Comparison of ENCODE assay signal across 8 mouse cellular contexts in the genomic region with DNA sequence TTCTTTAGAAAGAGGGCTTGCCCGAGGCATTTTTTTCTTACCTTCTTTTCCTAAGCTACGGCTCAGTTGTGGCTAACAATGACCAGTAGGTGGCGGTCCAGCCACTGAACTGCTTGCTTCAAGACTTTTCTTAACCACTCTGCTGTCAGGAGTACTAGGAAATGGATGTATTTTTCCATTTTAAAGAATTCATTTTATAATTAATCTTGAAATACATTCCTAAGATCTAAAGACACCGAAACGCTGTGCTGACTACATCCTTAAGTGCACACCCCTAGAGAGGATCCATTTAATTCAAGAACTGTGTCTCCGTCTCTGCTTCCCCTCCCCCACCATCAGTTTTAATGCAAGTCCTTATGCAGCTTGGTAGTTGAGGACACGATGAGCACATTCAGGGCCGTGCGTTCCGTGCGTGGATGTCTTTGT.
A peak's percentile ranks its signal among the peaks of the same experiment; 100 is the strongest.
DNase-seq lines count a peak whose midpoint lies in the region; ATAC-seq and TF ChIP-seq lines count a peak whose summit lies in the region.

No protein-coding gene starts in this region.

- TF ChIP-seq CTCF in spleen, adult 2 months (IDR thresholded peaks at IDR 0.05; ENCODE audit: extremely low read depth, insufficient read depth, insufficient read length, insufficient replicate concordance): peak; percentile 2; the same call in 1 of the 2 replicates
- peak; percentile 90 for TF ChIP-seq CTCF in gastrocnemius, adult 2 months (IDR thresholded peaks at IDR 0.05)

- H3K36me3 ChIP-seq in spleen, adult 2 months (ENCODE audit: control insufficient read depth, insufficient read depth, low read length): no peaks in the 10 kb centered on the region
- H3K36me3 ChIP-seq in intestine, embryonic 16.5 days (ENCODE audit: control insufficient read depth, insufficient read depth, low read length): no peaks in the 10 kb centered on the region
- no peaks in the 10 kb centered on the region for H3K36me3 ChIP-seq in midbrain, embryonic 10.5 days

- intact Hi-C loops in gastrocnemius, adult 2 months (cut with DNase I): loop anchor here (2.0 to 5.0 kb wide), 2 partner anchors 277 to 362 kb away; a partner anchor contains a TSS
- intact Hi-C loops in left cerebral cortex, postnatal 14 days (cut with DNase I): loop anchor here (2.0 to 5.0 kb wide), 3 partner anchors 233 to 364 kb away; a partner anchor contains a TSS

- H3K27ac ChIP-seq in spleen, adult 2 months (ENCODE audit: insufficient read depth, low read length): no peak overlapping the region
- H3K27ac ChIP-seq in gastrocnemius, adult 2 months: no peak overlapping the region
- H3K27ac ChIP-seq in intestine, embryonic 16.5 days (ENCODE audit: low read length): no peak overlapping the region
- no peak overlapping the region for H3K27ac ChIP-seq in midbrain, embryonic 10.5 days (replicated peaks)

- DNase-seq in spleen, adult 2 months (ENCODE audit: low read depth in 1 of 2, low spot score in 2 of 2): no peak
- DNase-seq in spleen, postnatal 36 days (ENCODE audit: low spot score in 2 of 2): no peak
- peak; percentile 31 to 47 for DNase-seq in cerebellum, postnatal 36 days
- DNase-seq in gastrocnemius, adult 2 months: peak; percentile 65
- DNase-seq in left cerebral cortex, postnatal 14 days (ENCODE audit: low spot score in 2 of 2): peak; percentile 81
- peak; percentile 67 for DNase-seq in midbrain, embryonic 10.5 days (ENCODE audit: low spot score)
- peak; percentile 78 for DNase-seq in telencephalon, adult 2 months (ENCODE audit: low read depth, low spot score)

- no peaks in the 10 kb centered on the region for H3K9me3 ChIP-seq in intestine, embryonic 16.5 days (ENCODE audit: control insufficient read depth, low read length)
- H3K9me3 ChIP-seq in midbrain, embryonic 10.5 days (replicated peaks): no peaks in the 10 kb centered on the region

- no peaks in the 10 kb centered on the region for H3K27me3 ChIP-seq in spleen, adult 2 months (ENCODE audit: control insufficient read depth, insufficient read depth, low read length)
- H3K27me3 ChIP-seq in intestine, embryonic 16.5 days (replicated peaks; ENCODE audit: control insufficient read depth, insufficient read depth, low read length): no peaks in the 10 kb centered on the region
- peaks cover 9% of the 10 kb centered on the region; the same call in 1 of the 2 replicates for H3K27me3 ChIP-seq in midbrain, embryonic 10.5 days (ENCODE audit: low read depth, poor library complexity, severe bottlenecking)

- peak overlapping the region; percentile 60 for H3K4me2 ChIP-seq in intestine, embryonic 16.5 days (ENCODE audit: low read depth, low read length)

- no peaks in the 10 kb centered on the region for H3K4me1 ChIP-seq in spleen, adult 2 months (ENCODE audit: control insufficient read depth, insufficient read depth, insufficient read length)
- peaks cover 4% of the 10 kb centered on the region; the same call in 1 of the 2 replicates for H3K4me1 ChIP-seq in intestine, embryonic 16.5 days (ENCODE audit: control insufficient read depth, insufficient read depth, low read length)
- peaks cover 19% of the 10 kb centered on the region for H3K4me1 ChIP-seq in midbrain, embryonic 10.5 days

- peak; percentile 74; the same call in 1 of the 2 replicates for ATAC-seq in intestine, embryonic 16.5 days

- no peak for TF ChIP-seq POLR2A in spleen, adult 2 months (IDR thresholded peaks at IDR 0.05; ENCODE audit: low read depth, low read length)

- 3% methylated on average over 11 of the region's 11 CpGs for WGBS in spleen, adult 2 months
- WGBS in intestine, embryonic 16.5 days: 2% methylated on average over 11 of the region's 11 CpGs
- 3% methylated on average over 11 of the region's 11 CpGs for WGBS in midbrain, embryonic 10.5 days

- H3K9ac ChIP-seq in intestine, embryonic 16.5 days (ENCODE audit: low read depth, low read length): no peak overlapping the region

- no peak overlapping the region for H3K4me3 ChIP-seq in spleen, adult 2 months (ENCODE audit: extremely low read depth, insufficient read depth, insufficient read length)
- peak overlapping the region; percentile 70 for H3K4me3 ChIP-seq in gastrocnemius, adult 2 months
- peak overlapping the region; percentile 34 for H3K4me3 ChIP-seq in intestine, embryonic 16.5 days (ENCODE audit: low read length)
- peak overlapping the region; percentile 44 for H3K4me3 ChIP-seq in midbrain, embryonic 10.5 days

Comparison
In these comparisons a context has a peak if more than half of its experiments do, and no peak if none do; other contexts are left out.
1. DNase-seq: peak in cerebellum, postnatal 36 days (2 of 2), gastrocnemius, adult 2 months (single experiment), left cerebral cortex, postnatal 14 days (2 of 2), midbrain, embryonic 10.5 days (single experiment) and telencephalon, adult 2 months (single experiment); none in spleen, adult 2 months (0 of 2) and spleen, postnatal 36 days (0 of 2).